Mouse (Mus musculus) kidney, postnatal 0 days (tissue): ENCODE results near the gene Aldh1b1. TPM values are rescaled to one million over a fixed set of nuclear protein-coding genes. Genes with fewer than 3 reads are reported as not detected.

Source experiments
- ATAC-seq: fragments of 200-750 bp; cut with Nextera tagmentation; replicated peaks from 2 replicates; pipeline ENCODE4 v1.8.0; 2017; ENCODE audit warnings: low read depth, moderate number of reproducible peaks, moderate TSS enrichment, moderate library complexity; ENCODE audit not compliant: low FRiP score
- DNase-seq: peaks from one replicate; pipeline ENCODE4 v3.0.0-alpha.2; 2016; ENCODE audit warnings: low spot score
- H3K27ac ChIP-seq: fragments of 300-500 bp; sonication (generic); 2 replicates; pipeline ENCODE4 v1.5.1; 2014; ENCODE audit warnings: mild to moderate bottlenecking
- H3K27me3 ChIP-seq: fragments of 300-500 bp; sonication (generic); 2 replicates; pipeline ENCODE4 v1.6.1; 2014; ENCODE audit warnings: low read length, mixed read lengths; ENCODE audit not compliant: insufficient read depth
- H3K36me3 ChIP-seq: fragments of 300-500 bp; sonication (generic); 2 replicates; pipeline ENCODE4 v1.6.1; 2014; ENCODE audit warnings: low read length, mixed read lengths; ENCODE audit not compliant: insufficient read depth
- H3K4me1 ChIP-seq: fragments of 300-500 bp; sonication (generic); replicated peaks from 2 replicates; pipeline ENCODE4 v1.6.1; 2014; ENCODE audit warnings: antibody characterized with exemption, low read length, mixed read lengths; ENCODE audit not compliant: insufficient read depth
- H3K4me2 ChIP-seq: fragments of 300-500 bp; sonication (generic); 2 replicates; pipeline ENCODE4 v1.6.1; 2014; ENCODE audit warnings: mild to moderate bottlenecking, low read length, moderate library complexity, mixed read lengths
- H3K4me3 ChIP-seq: fragments of 300-500 bp; sonication (generic); replicated peaks from 2 replicates; pipeline ENCODE4 v1.5.1; 2014; ENCODE audit warnings: low read depth, low read length
- H3K9ac ChIP-seq: fragments of 300-500 bp; sonication (generic); 2 replicates; pipeline ENCODE4 v1.6.1; 2014; ENCODE audit warnings: low read depth, low read length
- H3K9me3 ChIP-seq: fragments of 300-500 bp; sonication (generic); replicated peaks from 2 replicates; pipeline ENCODE4 v1.6.1; 2016; ENCODE audit warnings: low read length, inconsistent platforms, mixed read lengths
- CTCF ChIP-seq: IDR thresholded peaks from 2 replicates; pipeline ENCODE4 v1.5.1; 2016; ENCODE audit warnings: antibody characterized with exemption, low read depth, mild to moderate bottlenecking, moderate library complexity
- WGBS: fragments of 180-500 bp; shearing (Covaris S2); extraction: QIAGEN DNeasy Blood & Tissue Kit; methylation state at CpG from one replicate; pipeline ENCODE4 v1.1.7; 2014; 5-methylcytosine and 5-hydroxymethylcytosine counted together
- polyA plus RNA-seq: library from polyadenylated mRNA; unstranded; fragments of >200 nt; fragmentation: Nextera tagmentation; extraction: Ambion mirVana; gene quantifications from 2 replicates; pipeline ENCODE4 v1.2.1, GENCODE M21; 2015

Gene Aldh1b1
- polyA plus RNA-seq, 1 experiment from 2014 or later, result 9.7 TPM

DNA sequence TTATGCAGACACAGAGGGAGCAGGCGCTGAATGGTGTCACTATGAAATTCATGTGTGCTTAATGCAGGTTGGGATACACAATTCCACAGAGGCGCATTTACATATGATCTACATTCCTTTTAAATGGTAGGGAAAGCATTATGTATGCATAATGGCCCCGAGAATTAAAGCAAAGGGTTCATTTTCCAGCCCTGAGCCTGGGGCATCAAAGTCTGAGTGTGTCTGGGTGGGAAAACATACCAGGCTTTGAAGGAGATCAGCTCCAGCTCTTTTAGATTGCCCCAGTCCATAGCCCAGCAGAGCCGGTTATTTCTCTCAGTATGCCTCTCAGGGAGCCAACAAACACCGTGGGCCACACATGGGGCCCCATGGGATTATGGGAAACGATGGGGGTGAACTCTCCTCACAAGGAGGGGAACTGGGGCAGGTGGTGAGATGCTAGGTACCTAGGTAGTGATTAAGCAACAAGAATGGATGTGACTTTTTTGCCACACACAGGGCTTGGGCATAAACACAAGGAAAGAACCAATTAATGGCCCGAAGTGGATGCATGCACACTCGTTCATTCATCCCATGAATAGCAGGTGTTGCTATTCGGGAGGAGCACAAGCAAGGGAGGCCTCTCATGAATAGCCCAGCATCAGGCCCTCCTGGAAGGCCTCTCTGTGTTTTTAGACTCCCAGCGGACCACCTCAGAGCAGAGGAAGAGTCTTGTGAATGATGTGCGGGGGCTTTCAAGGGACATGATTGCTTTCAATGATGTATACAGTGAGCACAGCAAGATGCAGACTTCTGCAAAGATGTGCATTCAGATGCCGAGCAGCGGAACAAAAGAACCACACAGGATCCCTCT lies 31.3 kb downstream of the Aldh1b1 start:
- Histone ChIP-seq H3K27me3 (peaks cover 40% of the 10 kb centered on the region), H3K9ac (no peak overlapping the region)

DNA sequence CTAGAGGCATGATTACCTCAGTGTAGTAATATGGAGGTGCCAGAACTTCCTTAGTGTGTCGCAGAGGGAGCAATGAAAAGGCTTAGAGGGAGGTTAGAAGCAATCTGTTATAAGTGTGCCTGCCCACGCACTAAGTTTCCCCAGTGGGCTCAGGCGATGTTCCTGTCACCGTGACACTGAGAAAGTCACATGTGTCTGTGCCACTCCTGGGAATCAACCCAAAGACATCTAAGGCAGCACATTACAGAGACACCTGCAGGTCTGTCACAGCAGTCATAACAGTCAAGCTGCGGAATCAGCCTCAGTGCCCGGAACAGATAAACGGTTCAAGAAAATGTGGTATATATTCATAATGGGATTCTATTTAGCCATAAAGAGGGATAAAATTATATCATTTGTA lies 33.2 kb downstream of the Aldh1b1 start:
- peaks cover 24% of the 10 kb centered on the region for H3K27me3 ChIP-seq
- H3K9ac ChIP-seq, result no peak overlapping the region
- no peak for TF ChIP-seq CTCF
- H3K4me2 ChIP-seq, result no peak overlapping the region
- H3K4me1 ChIP-seq, result no peaks in the 10 kb centered on the region
- DNase-seq (no peak), ATAC-seq (no peak)
- H3K4me3 ChIP-seq, result no peak overlapping the region
- WGBS, result 85% methylated on average over 7 of the region's 7 CpGs
- H3K9me3 ChIP-seq, result no peaks in the 10 kb centered on the region
- H3K36me3 ChIP-seq, result no peaks in the 10 kb centered on the region
- no peak overlapping the region for H3K27ac ChIP-seq

More for the DNA sequence above, 31.3 kb downstream of the Aldh1b1 start:
- ATAC-seq (no peak), DNase-seq (no peak)
- Histone ChIP-seq H3K27ac (no peak overlapping the region), H3K4me1 (no peaks in the 10 kb centered on the region), H3K4me3 (no peak overlapping the region), H3K4me2 (no peak overlapping the region), H3K9me3 (no peaks in the 10 kb centered on the region), H3K36me3 (no peaks in the 10 kb centered on the region)
- TF ChIP-seq CTCF, result no peak
- 63% methylated on average over 13 of the region's 13 CpGs for WGBS

DNA sequence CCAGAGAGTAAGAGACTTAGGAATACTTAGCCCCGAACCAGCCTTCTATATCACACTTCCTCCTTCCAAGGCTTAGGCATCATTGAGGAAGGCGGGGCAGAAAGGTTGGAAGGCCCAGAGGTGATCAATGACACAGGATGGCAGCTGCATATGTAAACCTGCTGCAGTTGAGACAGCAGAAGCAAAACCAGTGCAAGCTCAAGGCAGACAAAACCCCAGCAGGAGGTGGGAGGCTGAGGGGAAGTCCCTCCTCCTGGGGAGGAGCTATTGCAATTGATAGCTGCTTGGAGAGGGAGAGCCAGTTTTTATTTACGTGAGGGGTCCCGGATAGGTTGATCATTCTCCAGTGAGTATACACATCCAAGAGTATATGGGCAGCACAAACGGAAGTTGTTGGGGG lies 34.6 kb downstream of the Aldh1b1 start:
- no peaks in the 10 kb centered on the region for H3K4me1 ChIP-seq
- no peak overlapping the region for H3K27ac ChIP-seq
- no peaks in the 10 kb centered on the region for H3K9me3 ChIP-seq
- no peak overlapping the region for H3K4me3 ChIP-seq
- 41% methylated on average over 5 of the region's 5 CpGs for WGBS
- DNase-seq, result no peak
- no peak for TF ChIP-seq CTCF
- H3K27me3 ChIP-seq, result peaks cover 9% of the 10 kb centered on the region; the same call in 1 of the 2 replicates
- no peak overlapping the region for H3K9ac ChIP-seq
- ATAC-seq, result no peak
- H3K36me3 ChIP-seq, result no peaks in the 10 kb centered on the region
- H3K4me2 ChIP-seq, result no peak overlapping the region

- no peak for ATAC-seq
- Histone ChIP-seq H3K4me2 (no peak overlapping the region), H3K9ac (no peak overlapping the region), H3K27ac (no peak overlapping the region), H3K36me3 (no peaks in the 10 kb centered on the region), H3K4me3 (no peak overlapping the region), H3K27me3 (0 out of 2 replicates have a peak, but pooled peaks cover 2% of the 10 kb centered on the region), H3K9me3 (no peaks in the 10 kb centered on the region), H3K4me1 (0 out of 2 replicates have a peak, but pooled peaks cover 5% of the 10 kb centered on the region)
- WGBS, result 48% methylated on average over 14 of the region's 14 CpGs
- peak; percentile 55 for DNase-seq
- TF ChIP-seq CTCF, result peak; percentile 77
These were observed 45.5 kb downstream of the Aldh1b1 start for GRCm38 (mm10) chr4:45844355-45844754.

- DNase-seq, result no peak
- no peak overlapping the region for H3K9ac ChIP-seq
- 0 out of 2 replicates have a peak, but pooled peaks cover 2% of the 10 kb centered on the region for H3K27me3 ChIP-seq
- no peaks in the 10 kb centered on the region for H3K9me3 ChIP-seq
- no peak for ATAC-seq
- no peaks in the 10 kb centered on the region for H3K36me3 ChIP-seq
- TF ChIP-seq CTCF, result no peak
- 0 out of 2 replicates have a peak, but pooled peaks cover 5% of the 10 kb centered on the region for H3K4me1 ChIP-seq
- no peak overlapping the region for H3K4me2 ChIP-seq
- H3K27ac ChIP-seq, result no peak overlapping the region
- no peak overlapping the region for H3K4me3 ChIP-seq
- WGBS, result 85% methylated on average over 2 of the region's 2 CpGs
These were observed 47.4 kb downstream of the Aldh1b1 start for GRCm38 (mm10) chr4:45846263-45846662.

GRCm38 (mm10) chr4:45848109-45848824 lies 49.4 kb downstream of the Aldh1b1 start, which contains the start of gene Stra6l:
TSS of gene Stra6l (plus strand) at chr4:45848664.
- Histone ChIP-seq H3K4me3 (no peak within 1 kb of the TSS), H3K4me2 (peak within 1 kb of the TSS; percentile 13; the same call in 1 of the 2 replicates)
- ATAC-seq, result no peak

More at GRCm38 (mm10) chr4:45848109-45848824, 49.4 kb downstream of the Aldh1b1 start, which contains the start of gene Stra6l:
- DNase-seq, result no peak
- Histone ChIP-seq H3K9me3 (no peaks in the 10 kb centered on the region), H3K27me3 (0 out of 2 replicates have a peak, but pooled peaks cover 2% of the 10 kb centered on the region), H3K9ac (0 out of 2 replicates have a peak within 1 kb of the TSS, but pooled peaks have one; percentile 18), H3K36me3 (no peaks in the 10 kb centered on the region), H3K27ac (no peak within 1 kb of the TSS; the same call in 1 of the 2 replicates), H3K4me1 (0 out of 2 replicates have a peak, but pooled peaks cover 5% of the 10 kb centered on the region)
- no peak for TF ChIP-seq CTCF
- 15% methylated on average over 10 of the region's 10 CpGs for WGBS
